Mouse (Mus musculus): ENCODE data around the gene Acot6. TPM values are rescaled to one million over a fixed set of nuclear protein-coding genes. Genes with fewer than 3 reads are reported as not detected.

The Acot6 gene
- total RNA-seq, 2 experiments from 2014 or later = 4.5 to 4.6 TPM

GRCm38 (mm10) chr12:84101493-84101845 is 1.0 kb downstream of the Acot6 start:
- no peak for DNase-seq

- no peak for DNase-seq
Observed at GRCm38 (mm10) chr12:84107012-84107411, 6.6 kb downstream of the Acot6 start.

- no peak for DNase-seq
Observed at GRCm38 (mm10) chr12:84107692-84108091, 7.2 kb downstream of the Acot6 start.

- no peak for DNase-seq
Observed at GRCm38 (mm10) chr12:84109924-84110323, 9.5 kb downstream of the Acot6 start.

GRCm38 (mm10) chr12:84110814-84111213 is 10.4 kb downstream of the Acot6 start:
- no peak for DNase-seq

- DNase-seq = no peak
Observed at GRCm38 (mm10) chr12:84113676-84114075, 13.2 kb downstream of the Acot6 start.

GRCm38 (mm10) chr12:84114153-84114994 is 13.9 kb downstream of the Acot6 start, which contains the start of gene Dnal1:
Dnal1 (plus strand) TSS chr12:84114366.
- peak; percentile 94 to 96 for DNase-seq

- no peak for DNase-seq
Observed at GRCm38 (mm10) chr12:84119584-84119983, 19.1 kb downstream of the Acot6 start.

- no peak for DNase-seq
Observed at GRCm38 (mm10) chr12:84125892-84126291, 25.4 kb downstream of the Acot6 start.

- no peak for DNase-seq
Observed at GRCm38 (mm10) chr12:84126899-84127298, 26.4 kb downstream of the Acot6 start.

- DNase-seq = peak in 1 of 2 experiments; percentile 53
Observed at GRCm38 (mm10) chr12:84128576-84128975, 28.1 kb downstream of the Acot6 start.

GRCm38 (mm10) chr12:84129931-84130330 is 29.5 kb downstream of the Acot6 start:
- DNase-seq = no peak

GRCm38 (mm10) chr12:84132265-84132664 is 31.8 kb downstream of the Acot6 start:
- peak; percentile 29 to 41 for DNase-seq

- no peak for DNase-seq
Observed at GRCm38 (mm10) chr12:84137131-84137530, 36.7 kb downstream of the Acot6 start.

GRCm38 (mm10) chr12:84140135-84140534 is 39.7 kb downstream of the Acot6 start:
- no peak for DNase-seq

- no peak for DNase-seq
Observed at GRCm38 (mm10) chr12:84141271-84141670, 40.8 kb downstream of the Acot6 start.

- DNase-seq = peak in 1 of 2 experiments; percentile 40
Observed at GRCm38 (mm10) chr12:84142281-84143050, 42.0 kb downstream of the Acot6 start.

- peak; percentile 70 to 71 for DNase-seq
Observed at GRCm38 (mm10) chr12:84147954-84148621, 47.6 kb downstream of the Acot6 start, which contains the start of gene Pnma1. Pnma1 (minus strand) TSS chr12:84148489.

GRCm38 (mm10) chr12:84148622-84149012 is 48.2 kb downstream of the Acot6 start:
- no peak for DNase-seq

- no peak for DNase-seq
Observed at GRCm38 (mm10) chr12:84149971-84150370, 49.5 kb downstream of the Acot6 start.

GRCm38 (mm10) chr12:84150976-84151375 is 50.5 kb downstream of the Acot6 start:
- no peak for DNase-seq

- no peak for DNase-seq
Observed at GRCm38 (mm10) chr12:84151911-84152310, 51.5 kb downstream of the Acot6 start.

All from adrenal gland, postnatal 36 days (tissue).